Mouse (Mus musculus) brain, embryonic 14.5 days (tissue): Measurements from ENCODE around the gene Tmod1.

Source experiments
- CTCF ChIP-seq: fragments of 200-500 bp; IDR thresholded peaks from 2 replicates; pipeline ENCODE4 v1.5.1; 2012; ENCODE audit warnings: inconsistent platforms, mild to moderate bottlenecking, moderate library complexity, borderline replicate concordance; ENCODE audit not compliant: insufficient read depth, insufficient read length; ENCODE audit errors: extremely low read depth
- POLR2A ChIP-seq: fragments of 200-500 bp; IDR thresholded peaks from 2 replicates; pipeline ENCODE4 v1.6.1; 2012; ENCODE audit warnings: mild to moderate bottlenecking, inconsistent platforms, borderline replicate concordance; ENCODE audit not compliant: poor library complexity, insufficient read depth, insufficient read length, severe bottlenecking; ENCODE audit errors: extremely low read depth

DNA sequence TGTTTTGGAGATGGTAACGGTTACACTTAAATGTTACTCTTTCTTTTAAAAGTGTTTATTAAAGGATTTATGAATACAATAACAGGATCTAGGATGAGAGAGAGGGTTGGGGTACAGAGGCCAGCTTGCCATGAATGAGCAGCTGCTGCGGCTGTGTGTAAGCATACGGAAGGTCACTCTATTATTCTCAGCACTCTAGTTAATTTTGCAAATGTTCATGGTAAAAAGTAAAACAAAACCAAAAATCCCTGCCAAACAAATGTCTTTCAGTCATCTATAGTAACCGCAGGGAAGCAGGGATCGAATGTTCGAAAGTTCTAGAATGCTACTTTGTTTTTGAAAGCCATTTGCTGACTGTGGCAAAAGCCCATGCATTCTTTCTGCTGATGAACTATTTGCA is 84.6 kb downstream of the Tmod1 start:
- TF ChIP-seq POLR2A (no peak), CTCF (no peak)
